Mouse (Mus musculus) MEL (cell line): ENCODE measurements around the gene Gpd1. TPM values are rescaled to one million over a fixed set of nuclear protein-coding genes. Genes with fewer than 3 reads are reported as not detected.

Experiments used
- DNase-seq: peaks from one replicate; pipeline ENCODE4 v3.0.0; 2011; ENCODE audit warnings: low read depth, low spot score
- H3K27ac ChIP-seq: 2 replicates; pipeline ENCODE4 v1.5.1; 2012; ENCODE audit warnings: low read depth, mild to moderate bottlenecking, control low read depth, low read length, moderate library complexity; ENCODE audit not compliant: control insufficient read depth
- H3K27me3 ChIP-seq, 2 experiments: fragments of 150-350 bp in 1 of 2; sonication (generic) in 1 of 2; 2 replicates each; pipeline ENCODE4 v1.6.1; 2012; ENCODE audit warnings: low read length in 2 of 2, mild to moderate bottlenecking in 2 of 2, improper control_type of control experiment in 1 of 2, moderate library complexity in 1 of 2; ENCODE audit not compliant: insufficient read depth in 2 of 2, control insufficient read depth in 1 of 2
- H3K36me3 ChIP-seq, 2 experiments: 2 replicates each; pipeline ENCODE4 v1.6.1; 2012 to 2014; ENCODE audit warnings: low read length in 2 of 2, improper control_type of control experiment in 1 of 2, inconsistent platforms in 1 of 2, mild to moderate bottlenecking in 1 of 2; ENCODE audit not compliant: insufficient read depth in 2 of 2, control insufficient read depth in 1 of 2
- H3K4me1 ChIP-seq, 2 experiments: fragments of 150-350 bp in 1 of 2; sonication (generic) in 1 of 2; 2 replicates each; pipeline ENCODE4 v1.6.1; 2012; ENCODE audit warnings: low read length in 2 of 2, improper control_type of control experiment in 1 of 2, mild to moderate bottlenecking in 1 of 2; ENCODE audit not compliant: insufficient read depth in 2 of 2, control insufficient read depth in 1 of 2
- H3K4me3 ChIP-seq, 2 experiments: fragments of 150-350 bp in 1 of 2; sonication (generic) in 1 of 2; 2 replicates each; pipeline ENCODE4 v1.5.1; 2012; ENCODE audit warnings: low read depth in 2 of 2, low read length in 2 of 2, mild to moderate bottlenecking in 2 of 2, moderate library complexity in 2 of 2, control low read depth in 1 of 2, improper control_type of control experiment in 1 of 2; ENCODE audit not compliant: control insufficient read depth in 1 of 2, insufficient read depth in 1 of 2
- H3K79me2 ChIP-seq: 2 replicates; pipeline ENCODE4 v1.6.1; 2012; ENCODE audit warnings: mild to moderate bottlenecking, low read length, moderate library complexity; ENCODE audit not compliant: control insufficient read depth, poor library complexity, insufficient read depth
- H3K9ac ChIP-seq: 2 replicates; pipeline ENCODE4 v1.6.1; 2012; ENCODE audit warnings: low read depth, mild to moderate bottlenecking, control low read depth, low read length, moderate library complexity; ENCODE audit not compliant: control insufficient read depth, poor library complexity, severe bottlenecking
- H3K9me3 ChIP-seq: fragments of 150-350 bp; sonication (generic); replicated peaks from 2 replicates; pipeline ENCODE4 v1.6.1; 2012; ENCODE audit warnings: mild to moderate bottlenecking, low read length, improper control_type of control experiment, moderate library complexity; ENCODE audit not compliant: insufficient read depth
- CHD1 ChIP-seq: IDR thresholded peaks from 2 replicates; pipeline ENCODE4 v1.6.1; 2012; ENCODE audit warnings: low read depth, mild to moderate bottlenecking, inconsistent platforms, low read length, improper control_type of control experiment
- CHD2 ChIP-seq: IDR thresholded peaks from 2 replicates; pipeline ENCODE4 v1.6.1; 2011; ENCODE audit warnings: low read length, improper control_type of control experiment
- EP300 ChIP-seq, 2 experiments: IDR thresholded peaks; 2 replicates each; pipeline ENCODE4 v1.6.1; 2011; ENCODE audit warnings: improper control_type of control experiment in 2 of 2, low read length in 2 of 2, low read depth in 1 of 2, mild to moderate bottlenecking in 1 of 2
- ETS1 ChIP-seq: IDR thresholded peaks from 2 replicates; pipeline ENCODE4 v1.6.1; 2012; ENCODE audit warnings: low read depth, mild to moderate bottlenecking, inconsistent platforms, low read length, improper control_type of control experiment, moderate library complexity
- GATA1 ChIP-seq: IDR thresholded peaks from 2 replicates; pipeline ENCODE4 v1.6.1; 2011; ENCODE audit warnings: low read depth, low read length, improper control_type of control experiment
- JUND ChIP-seq: IDR thresholded peaks from 2 replicates; pipeline ENCODE4 v1.6.1; 2011; ENCODE audit warnings: low read depth, mild to moderate bottlenecking, improper control_type of control experiment, low read length
- MAX ChIP-seq: IDR thresholded peaks from 2 replicates; pipeline ENCODE4 v1.6.1; 2011; ENCODE audit warnings: low read length, improper control_type of control experiment
- MAZ ChIP-seq: IDR thresholded peaks from 2 replicates; pipeline ENCODE4 v1.6.1; 2012; ENCODE audit warnings: low read depth, mild to moderate bottlenecking, inconsistent platforms, low read length, improper control_type of control experiment
- MEF2A ChIP-seq: IDR thresholded peaks from 2 replicates; pipeline ENCODE4 v1.6.1; 2014; ENCODE audit warnings: low read depth, mild to moderate bottlenecking, inconsistent platforms, low read length, improper control_type of control experiment; ENCODE audit not compliant: poor library complexity, insufficient replicate concordance, severe bottlenecking; ENCODE audit errors: extremely low read depth
- MYB ChIP-seq: IDR thresholded peaks from 2 replicates; pipeline ENCODE4 v1.6.1; 2011; ENCODE audit warnings: mild to moderate bottlenecking, low read depth, low read length, improper control_type of control experiment
- MYC ChIP-seq: IDR thresholded peaks from 2 replicates; pipeline ENCODE4 v1.6.1; 2011; ENCODE audit warnings: low read depth, mild to moderate bottlenecking, low read length, improper control_type of control experiment, moderate library complexity
- POLR2AphosphoS5 ChIP-seq: IDR thresholded peaks from 2 replicates; pipeline ENCODE4 v1.6.1; 2012; ENCODE audit warnings: low read depth, borderline replicate concordance, mild to moderate bottlenecking, inconsistent platforms, low read length, moderate library complexity, mixed read lengths
- SMC3 ChIP-seq: IDR thresholded peaks from 2 replicates; pipeline ENCODE4 v1.6.1; 2011; ENCODE audit warnings: low read depth, low read length, improper control_type of control experiment
- TAL1 ChIP-seq: IDR thresholded peaks from 2 replicates; pipeline ENCODE4 v1.6.1; 2012; ENCODE audit warnings: mild to moderate bottlenecking, inconsistent platforms, low read length, moderate library complexity, mixed read lengths
- TBP ChIP-seq: IDR thresholded peaks from 2 replicates; pipeline ENCODE4 v1.8.0; 2011; ENCODE audit warnings: low read depth, low read length, improper control_type of control experiment
- TCF12 ChIP-seq: IDR thresholded peaks from 2 replicates; pipeline ENCODE4 v1.6.1; 2014; ENCODE audit warnings: low read depth, mild to moderate bottlenecking, inconsistent platforms, low read length, improper control_type of control experiment, moderate library complexity
- USF1 ChIP-seq: IDR thresholded peaks from 2 replicates; pipeline ENCODE4 v1.6.1; 2014; ENCODE audit warnings: low read depth, mild to moderate bottlenecking, inconsistent platforms, low read length, improper control_type of control experiment, moderate library complexity
- ZC3H11A ChIP-seq: IDR thresholded peaks from 2 replicates; pipeline ENCODE4 v1.6.1; 2012; ENCODE audit warnings: low read depth, mild to moderate bottlenecking, inconsistent platforms, low read length, improper control_type of control experiment
- ZKSCAN1 ChIP-seq: IDR thresholded peaks from 2 replicates; pipeline ENCODE4 v1.6.1; 2012; ENCODE audit warnings: low read depth, mild to moderate bottlenecking, inconsistent platforms, low read length, improper control_type of control experiment, moderate library complexity
- ZMIZ1 ChIP-seq: IDR thresholded peaks from 2 replicates; pipeline ENCODE4 v1.6.1; 2012; ENCODE audit warnings: low read depth, mild to moderate bottlenecking, inconsistent platforms, low read length, improper control_type of control experiment, moderate library complexity
- polyA plus RNA-seq, 2 experiments: library from polyadenylated mRNA; stranded (reverse) in 1 of 2; unstranded in 1 of 2; fragments of >175 nt in 1 of 2; fragments of >200 nt in 1 of 2; gene quantifications; 2 replicates each; pipeline versions ENCODE4 v1.2.1 to v1.2.4; 2012; ENCODE audit warnings: low replicate concordance in 2 of 2, low read depth in 1 of 2; ENCODE audit not compliant: insufficient read length in 2 of 2, insufficient read depth in 1 of 2, missing spikeins in 1 of 2
- total RNA-seq: library from RNA; depleted of rRNA; stranded (reverse); fragments of 300-350 nt; gene quantifications from 2 replicates; pipeline ENCODE4 v1.2.3, GENCODE M21; 2012

Gpd1 gene
- total and polyA plus RNA-seq, 3 experiments = 0.23 to 0.52 TPM; not detected in 1

- Histone ChIP-seq H3K9ac (no peak overlapping the region), H3K79me2 (no peaks in the 10 kb centered on the region), H3K4me3 (no peak overlapping the region), H3K4me1 (no peaks in the 10 kb centered on the region), H3K27me3 (peaks cover 4 to 6% of the 10 kb centered on the region in 2 experiments; a peak in 3 of 4 replicates), H3K36me3 (no peaks in the 10 kb centered on the region), H3K27ac (no peak overlapping the region), H3K9me3 (no peaks in the 10 kb centered on the region)
- no peak for DNase-seq
- TF ChIP-seq ZC3H11A (no peak), MYB (no peak), CHD2 (no peak), ETS1 (no peak), TBP (no peak), CHD1 (no peak), ZMIZ1 (no peak)
Measured at GRCm38 (mm10) chr15:99671783-99672182, 45.5 kb upstream of the Gpd1 start.

- Histone ChIP-seq H3K79me2 (no peaks in the 10 kb centered on the region), H3K36me3 (no peaks in the 10 kb centered on the region), H3K9ac (no peak overlapping the region), H3K9me3 (no peaks in the 10 kb centered on the region), H3K27me3 (peaks cover 4 to 6% of the 10 kb centered on the region in 2 experiments; a peak in 3 of 4 replicates), H3K4me1 (peaks cover 0 to 6% of the 10 kb centered on the region in 2 experiments; a peak in 1 of 4 replicates)
- no peak for DNase-seq
- TF ChIP-seq GATA1 (no peak), ZC3H11A (no peak), POLR2AphosphoS5 (no peak), EP300 (IDR thresholded peaks at IDR 0.05; ENCODE audit: low read depth in 1 of 2, low read length in 2 of 2) (no peak), MYC (no peak), MAZ (no peak), SMC3 (no peak), ZMIZ1 (no peak), TCF12 (no peak), ZKSCAN1 (no peak), MAX (no peak), CHD1 (no peak)
- TF ChIP-seq, all 39 proteins: peak for 0
- Histone ChIP-seq H3K27ac (no peak overlapping the region), H3K4me3 (no peak overlapping the region)
Measured at GRCm38 (mm10) chr15:99674866-99675265, 42.4 kb upstream of the Gpd1 start.

- Histone ChIP-seq H3K9me3 (no peaks in the 10 kb centered on the region), H3K9ac (no peak overlapping the region), H3K27me3 (peaks cover 6 to 7% of the 10 kb centered on the region in 2 experiments; a peak in 3 of 4 replicates), H3K79me2 (no peaks in the 10 kb centered on the region), H3K4me3 (no peak overlapping the region), H3K36me3 (no peaks in the 10 kb centered on the region), H3K4me1 (peaks cover 0 to 6% of the 10 kb centered on the region in 2 experiments; a peak in 1 of 4 replicates), H3K27ac (no peak overlapping the region)
- TF ChIP-seq ZMIZ1 = no peak
- TF ChIP-seq TAL1 = no peak
- no peak for TF ChIP-seq USF1
- no peak for TF ChIP-seq MAZ
- no peak for TF ChIP-seq MEF2A
- TF ChIP-seq JUND = no peak
- no peak for DNase-seq
Measured at GRCm38 (mm10) chr15:99677089-99677488, 40.2 kb upstream of the Gpd1 start.
